Mouse (Mus musculus): ENCODE data around the gene Nr2c1. TPM values are rescaled to one million over a fixed set of nuclear protein-coding genes. Genes with fewer than 3 reads are reported as not detected.

Gene Nr2c1
- 9.4 TPM for polyA plus RNA-seq (2017; shearing (Covaris generic))

DNA sequence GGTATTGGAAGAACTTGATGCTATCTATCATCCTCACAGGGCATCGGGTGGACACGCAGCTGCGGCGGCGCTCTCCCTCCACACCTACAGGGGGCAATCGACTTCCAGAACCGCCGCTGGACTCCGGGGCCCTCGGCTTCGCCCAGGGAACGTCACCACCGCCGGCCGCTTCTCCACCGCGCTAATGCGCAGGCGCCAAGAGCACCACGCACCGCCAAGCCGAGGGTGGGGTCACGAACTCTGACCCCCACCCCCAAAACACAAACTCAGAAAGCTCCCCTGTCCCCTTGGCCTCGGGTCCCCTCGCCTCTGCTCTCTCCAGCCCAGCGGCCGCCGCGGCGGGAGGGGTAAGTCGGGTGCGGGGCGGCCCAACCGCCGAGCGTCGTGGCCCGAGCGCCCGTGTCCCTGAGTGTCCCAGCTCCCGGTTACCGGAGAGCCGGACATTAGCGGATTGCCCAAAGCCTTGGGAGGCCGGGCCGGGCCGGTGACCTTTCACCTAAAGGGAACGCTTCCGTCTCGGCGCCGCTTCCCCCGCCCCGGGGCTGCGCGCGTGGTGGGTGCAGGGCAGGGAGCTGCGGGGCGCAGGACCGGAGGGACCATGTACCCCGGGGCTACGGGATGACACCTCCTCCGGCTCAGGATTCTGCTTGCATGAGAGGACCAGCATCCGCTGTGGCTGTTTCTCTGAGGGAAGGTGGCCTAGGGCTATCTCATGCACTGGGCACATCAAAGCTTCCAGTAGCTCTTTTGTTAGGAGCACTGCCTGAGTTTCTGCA lies at the start of gene Nr2c1:
Nr2c1 (plus strand) TSS at position 268 of the 776 bp plus-strand sequence.

DNA sequence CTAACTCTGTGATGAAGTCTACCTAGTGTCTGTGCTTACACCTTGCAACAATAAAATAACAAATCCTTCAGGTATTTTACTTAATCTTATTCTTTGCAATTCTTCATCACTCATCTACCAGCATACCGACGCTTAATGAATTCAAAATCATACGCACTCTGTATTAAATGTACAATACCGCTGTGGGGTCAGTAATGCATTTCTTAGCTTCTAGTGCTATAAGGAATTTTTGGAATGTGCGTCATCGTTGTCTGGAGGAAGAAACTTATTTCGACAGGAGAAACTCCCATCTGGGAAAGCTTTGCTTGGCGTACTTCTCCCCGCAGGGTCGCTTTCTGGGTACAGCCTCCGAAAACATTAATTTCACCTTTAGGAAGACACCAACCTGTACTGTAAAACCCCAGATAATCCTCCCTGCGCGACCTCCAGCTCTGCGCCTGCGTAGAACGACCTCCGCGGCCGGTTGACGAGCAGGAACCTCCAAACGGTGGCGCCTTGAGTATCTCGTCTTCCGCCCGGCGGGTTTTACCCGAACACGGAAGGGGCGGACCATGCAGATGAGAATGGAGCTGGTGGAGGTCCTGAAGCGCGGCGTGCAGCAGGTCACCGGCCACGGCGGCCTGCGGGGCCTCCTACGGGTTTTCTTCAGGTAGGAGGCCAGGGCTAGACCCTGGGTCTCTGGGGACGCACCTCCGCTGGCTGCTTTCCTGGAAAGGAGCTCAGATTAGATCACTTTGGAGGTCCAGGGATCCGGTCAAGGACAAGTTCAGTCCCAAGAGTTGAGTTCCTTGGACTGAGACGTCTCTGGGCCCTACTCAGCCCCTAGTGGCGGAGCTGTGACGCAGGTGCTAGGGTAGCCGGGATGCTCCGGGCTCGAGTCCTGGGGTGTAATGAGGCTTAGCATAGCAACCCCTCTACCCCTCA lies 50.9 kb downstream of the Nr2c1 start, which contains the start of gene Ndufa12:
Ndufa12 (plus strand) TSS at position 239 of the 924 bp plus-strand sequence.

Other genes starting within 250 kb of the Nr2c1 start
- 16.2 TPM for gene Vezt, start 112.2 kb upstream of the Nr2c1 start, polyA plus RNA-seq (2017; shearing (Covaris generic))
- 4.4 TPM for gene Fgd6, start 112.0 kb upstream of the Nr2c1 start, polyA plus RNA-seq (2017; shearing (Covaris generic))
- 125 TPM for gene Ndufa12, start 50.7 kb downstream of the Nr2c1 start, polyA plus RNA-seq (2017; shearing (Covaris generic))
- not detected for gene Gm4792, start 150.7 kb downstream of the Nr2c1 start, polyA plus RNA-seq (2017; shearing (Covaris generic))
- gene Tmcc3, start 163.9 kb downstream of the Nr2c1 start, polyA plus RNA-seq (2017; shearing (Covaris generic)) = 0.67 TPM

Data from activated CD4-positive, CD25-positive, alpha-beta regulatory T cell, adult 9 weeks (primary cell).